Mouse (Mus musculus) G1E (cell line): ENCODE data around the gene Xpnpep3.

Experiments used
- CTCF ChIP-seq: IDR thresholded peaks from 2 replicates; pipeline ENCODE4 v1.5.1; 2012; ENCODE audit warnings: low read depth, low read length, inconsistent platforms, mixed read lengths
- GATA1 ChIP-seq: IDR thresholded peaks from 2 replicates; pipeline ENCODE4 v1.6.1; 2012; ENCODE audit warnings: borderline replicate concordance, low read length, inconsistent platforms, mixed read lengths
- TAL1 ChIP-seq: conservative IDR thresholded peaks from 2 replicates; pipeline ENCODE4 v1.6.1; 2012; ENCODE audit warnings: low read depth, low read length, inconsistent platforms, mixed read lengths

GRCm38 (mm10) chr15:81418065-81418464 is 18.1 kb downstream of the Xpnpep3 start:
- TF ChIP-seq GATA1 (no peak), CTCF (no peak), TAL1 (no peak)
